Mouse (Mus musculus): ENCODE data around the gene Itpka.

DNA sequence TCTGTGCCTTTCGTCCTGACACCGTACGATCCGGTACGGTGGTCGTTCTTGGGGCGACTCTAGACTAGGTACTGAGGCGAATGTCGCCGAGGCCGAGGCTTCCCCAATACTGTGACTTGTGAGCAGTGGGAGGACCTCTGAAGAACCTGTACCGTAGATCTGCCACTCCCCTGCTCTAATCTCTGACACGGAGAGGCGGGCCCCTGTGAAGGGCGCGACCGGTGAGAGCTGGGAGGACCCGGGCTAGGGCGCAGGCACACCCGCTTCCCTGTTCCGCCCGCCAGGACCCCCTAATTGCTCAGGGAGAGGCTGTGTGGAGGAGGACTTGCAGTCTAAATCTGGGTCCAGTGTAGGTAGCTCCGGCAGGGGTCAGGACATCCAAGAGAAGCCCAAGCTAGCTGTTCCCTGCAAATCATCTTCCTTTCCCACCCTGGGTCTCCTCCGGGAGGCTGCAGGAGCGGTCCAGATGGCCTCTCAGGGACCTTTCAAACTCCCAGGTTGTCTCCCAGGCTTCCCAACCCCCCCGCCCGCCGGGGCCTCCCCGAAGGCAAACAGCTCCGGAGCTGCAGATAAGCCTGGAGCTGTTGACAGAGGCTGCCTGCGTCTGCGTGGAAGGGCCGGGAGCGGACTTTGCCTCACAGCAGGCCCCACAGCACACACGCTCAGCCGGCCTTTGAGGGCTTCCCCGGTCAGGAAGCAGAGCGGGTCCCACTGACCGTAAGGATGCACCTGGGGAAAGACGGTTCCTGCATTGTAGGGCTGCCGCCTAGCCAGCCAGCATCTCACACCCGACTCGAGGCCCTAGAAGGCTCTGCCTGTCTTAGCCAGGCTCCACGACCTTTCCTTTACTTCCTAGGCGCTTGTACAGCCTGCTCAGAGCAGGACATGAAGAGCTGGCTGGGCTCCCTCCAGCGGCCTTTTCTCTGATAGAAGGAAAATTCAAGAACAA, 2.3 kb downstream of the Itpka start:
- TF ChIP-seq POLR2A (IDR thresholded peaks at IDR 0.05; ENCODE audit: borderline replicate concordance, low read depth, low read length) (no peak), CTCF (IDR thresholded peaks at IDR 0.05; ENCODE audit: low read depth, low read length) (no peak)

Data from bone marrow macrophage, adult 2 months (primary cell).